Mouse (Mus musculus) midbrain, embryonic 12.5 days (tissue): ENCODE results near the gene Mbd3. TPM values are rescaled to one million over a fixed set of nuclear protein-coding genes. Genes with fewer than 3 reads are reported as not detected.

Experiments
- ATAC-seq: fragments of 200-750 bp; cut with Nextera tagmentation; 2 replicates; pipeline ENCODE4 v1.8.0; 2017; ENCODE audit warnings: low read depth, moderate TSS enrichment, moderate library complexity; ENCODE audit not compliant: low FRiP score
- H3K27ac ChIP-seq: fragments of 300-500 bp; sonication (generic); replicated peaks from 2 replicates; pipeline ENCODE4 v1.5.1; 2016; ENCODE audit warnings: mild to moderate bottlenecking
- H3K27me3 ChIP-seq: fragments of 300-500 bp; sonication (generic); 2 replicates; pipeline ENCODE4 v1.6.1; 2016; ENCODE audit warnings: mild to moderate bottlenecking
- H3K36me3 ChIP-seq: fragments of 300-500 bp; sonication (generic); 2 replicates; pipeline ENCODE4 v1.6.1; 2016
- H3K4me1 ChIP-seq: fragments of 300-500 bp; sonication (generic); 2 replicates; pipeline ENCODE4 v1.6.1; 2016
- H3K4me2 ChIP-seq: fragments of 300-500 bp; sonication (generic); replicated peaks from 2 replicates; pipeline ENCODE4 v1.6.1; 2016; ENCODE audit warnings: mild to moderate bottlenecking, moderate library complexity
- H3K4me3 ChIP-seq: fragments of 300-500 bp; sonication (generic); 2 replicates; pipeline ENCODE4 v1.5.1; 2016; ENCODE audit warnings: mild to moderate bottlenecking
- H3K9ac ChIP-seq: fragments of 300-500 bp; sonication (generic); replicated peaks from 2 replicates; pipeline ENCODE4 v1.6.1; 2016; ENCODE audit warnings: mild to moderate bottlenecking, moderate library complexity
- H3K9me3 ChIP-seq: fragments of 300-500 bp; sonication (generic); 2 replicates; pipeline ENCODE4 v1.6.1; 2016; ENCODE audit warnings: mild to moderate bottlenecking
- WGBS: fragments of 180-500 bp; shearing (Covaris S2); methylation state at CpG from one replicate; pipeline ENCODE4 v1.1.7; 2016; 5-methylcytosine and 5-hydroxymethylcytosine counted together
- polyA plus RNA-seq: library from polyadenylated mRNA; unstranded; fragments of >200 nt; fragmentation: Nextera tagmentation; extraction: Ambion mirVana; gene quantifications from 2 replicates; pipeline ENCODE4 v1.2.1, GENCODE M21; 2016

Mbd3 gene
- polyA plus RNA-seq, 1 experiment from 2014 or later = 314 TPM

- H3K9ac ChIP-seq = no peak overlapping the region
- H3K4me1 ChIP-seq = peaks cover 15% of the 10 kb centered on the region
- H3K9me3 ChIP-seq = no peaks in the 10 kb centered on the region
- no peak for ATAC-seq
- H3K36me3 ChIP-seq = peaks cover 15% of the 10 kb centered on the region
- WGBS = 3% methylated on average over 7 of the region's 7 CpGs
- no peak overlapping the region for H3K4me2 ChIP-seq
- H3K27me3 ChIP-seq = peaks cover 10% of the 10 kb centered on the region
- no peak overlapping the region for H3K4me3 ChIP-seq
- no peak overlapping the region for H3K27ac ChIP-seq
Observed at GRCm38 (mm10) chr10:80376160-80376559, 23.2 kb downstream of the Mbd3 start.

- Histone ChIP-seq H3K4me3 (no peak overlapping the region), H3K4me1 (peaks cover 9% of the 10 kb centered on the region; the same call in 1 of the 2 replicates), H3K27me3 (peaks cover 10% of the 10 kb centered on the region), H3K36me3 (no peaks in the 10 kb centered on the region), H3K9ac (no peak overlapping the region), H3K4me2 (no peak overlapping the region), H3K27ac (no peak overlapping the region), H3K9me3 (no peaks in the 10 kb centered on the region)
- WGBS = 18% methylated on average over 6 of the region's 6 CpGs
- ATAC-seq = no peak
Observed at GRCm38 (mm10) chr10:80374063-80374462, 25.3 kb downstream of the Mbd3 start.

GRCm38 (mm10) chr10:80372706-80373105 lies 26.6 kb downstream of the Mbd3 start:
- ATAC-seq = no peak
- Histone ChIP-seq H3K27me3 (peaks cover 10% of the 10 kb centered on the region), H3K9me3 (peaks cover 5% of the 10 kb centered on the region), H3K36me3 (no peaks in the 10 kb centered on the region), H3K4me3 (no peak overlapping the region), H3K4me1 (peaks cover 9% of the 10 kb centered on the region; the same call in 1 of the 2 replicates), H3K4me2 (no peak overlapping the region), H3K9ac (no peak overlapping the region), H3K27ac (no peak overlapping the region)
- WGBS = 84% methylated on average over 6 of the region's 6 CpGs

- 52% methylated on average over 9 of the region's 9 CpGs for WGBS
- ATAC-seq = no peak
- Histone ChIP-seq H3K9ac (0 out of 2 replicates have a peak overlapping the region, but pooled peaks have one; percentile 12), H3K4me2 (peak overlapping the region; percentile 35), H3K4me1 (peaks cover 9% of the 10 kb centered on the region; the same call in 1 of the 2 replicates), H3K27me3 (peaks cover 15% of the 10 kb centered on the region), H3K27ac (peak overlapping the region; percentile 39; the same call in 1 of the 2 replicates), H3K36me3 (no peaks in the 10 kb centered on the region), H3K9me3 (peaks cover 5% of the 10 kb centered on the region), H3K4me3 (0 out of 2 replicates have a peak overlapping the region, but pooled peaks have one; percentile 13)
Observed at GRCm38 (mm10) chr10:80371983-80372382, 27.4 kb downstream of the Mbd3 start.

GRCm38 (mm10) chr10:80371411-80371966 lies 27.9 kb downstream of the Mbd3 start:
- Histone ChIP-seq H3K27ac (peak overlapping the region; percentile 39; the same call in 1 of the 2 replicates), H3K9me3 (peaks cover 5% of the 10 kb centered on the region), H3K4me1 (peaks cover 9% of the 10 kb centered on the region; the same call in 1 of the 2 replicates), H3K27me3 (peaks cover 16% of the 10 kb centered on the region), H3K4me2 (peak overlapping the region; percentile 35), H3K36me3 (no peaks in the 10 kb centered on the region), H3K4me3 (0 out of 2 replicates have a peak overlapping the region, but pooled peaks have one; percentile 13), H3K9ac (0 out of 2 replicates have a peak overlapping the region, but pooled peaks have one; percentile 12)
- 7% methylated on average over 12 of the region's 12 CpGs for WGBS
- ATAC-seq = peak; percentile 81

GRCm38 (mm10) chr10:80369995-80370747 lies 29.2 kb downstream of the Mbd3 start:
- Histone ChIP-seq H3K27ac (no peak overlapping the region), H3K36me3 (no peaks in the 10 kb centered on the region), H3K4me2 (no peak overlapping the region), H3K4me1 (peaks cover 9% of the 10 kb centered on the region; the same call in 1 of the 2 replicates), H3K27me3 (peaks cover 23% of the 10 kb centered on the region), H3K9ac (no peak overlapping the region), H3K4me3 (no peak overlapping the region), H3K9me3 (peaks cover 5% of the 10 kb centered on the region)
- ATAC-seq = no peak
- 83% methylated on average over 21 of the region's 21 CpGs for WGBS

GRCm38 (mm10) chr10:80368392-80368791 lies 31.0 kb downstream of the Mbd3 start:
- no peak overlapping the region for H3K4me3 ChIP-seq
- peaks cover 5% of the 10 kb centered on the region for H3K9me3 ChIP-seq
- peaks cover 40% of the 10 kb centered on the region for H3K27me3 ChIP-seq
- peaks cover 16% of the 10 kb centered on the region for H3K4me1 ChIP-seq
- H3K27ac ChIP-seq = no peak overlapping the region
- H3K9ac ChIP-seq = no peak overlapping the region
- H3K4me2 ChIP-seq = no peak overlapping the region
- 84% methylated on average over 6 of the region's 6 CpGs for WGBS
- no peaks in the 10 kb centered on the region for H3K36me3 ChIP-seq
- ATAC-seq = no peak

GRCm38 (mm10) chr10:80367954-80368353 lies 31.4 kb downstream of the Mbd3 start:
- Histone ChIP-seq H3K9me3 (peaks cover 5% of the 10 kb centered on the region), H3K36me3 (no peaks in the 10 kb centered on the region), H3K27ac (no peak overlapping the region), H3K4me3 (no peak overlapping the region), H3K27me3 (peaks cover 42% of the 10 kb centered on the region), H3K9ac (no peak overlapping the region), H3K4me1 (peaks cover 16% of the 10 kb centered on the region), H3K4me2 (no peak overlapping the region)
- 67% methylated on average over 5 of the region's 5 CpGs for WGBS
- no peak for ATAC-seq

GRCm38 (mm10) chr10:80365736-80366135 lies 33.6 kb downstream of the Mbd3 start:
- peaks cover 6% of the 10 kb centered on the region for H3K4me1 ChIP-seq
- H3K27me3 ChIP-seq = peaks cover 51% of the 10 kb centered on the region
- no peak overlapping the region for H3K4me2 ChIP-seq

GRCm38 (mm10) chr10:80363734-80364133 lies 35.6 kb downstream of the Mbd3 start:
- no peak overlapping the region for H3K4me2 ChIP-seq
- no peak overlapping the region for H3K4me3 ChIP-seq
- peaks cover 5% of the 10 kb centered on the region for H3K9me3 ChIP-seq
- H3K9ac ChIP-seq = no peak overlapping the region
- H3K27ac ChIP-seq = no peak overlapping the region
- H3K36me3 ChIP-seq = no peaks in the 10 kb centered on the region
- H3K27me3 ChIP-seq = peaks cover 71% of the 10 kb centered on the region
- no peak for ATAC-seq
- WGBS = 33% methylated on average over 6 of the region's 6 CpGs
- peaks cover 6% of the 10 kb centered on the region for H3K4me1 ChIP-seq

More at GRCm38 (mm10) chr10:80365736-80366135, 33.6 kb downstream of the Mbd3 start:
- H3K4me3 ChIP-seq = no peak overlapping the region
- H3K36me3 ChIP-seq = no peaks in the 10 kb centered on the region
- peaks cover 5% of the 10 kb centered on the region for H3K9me3 ChIP-seq
- no peak for ATAC-seq
- WGBS = 72% methylated on average over 6 of the region's 6 CpGs
- no peak overlapping the region for H3K27ac ChIP-seq
- no peak overlapping the region for H3K9ac ChIP-seq

GRCm38 (mm10) chr10:80357994-80358639 lies 41.2 kb downstream of the Mbd3 start:
- Histone ChIP-seq H3K9ac (no peak overlapping the region; the same call in 1 of the 2 replicates), H3K27me3 (peaks cover 97% of the 10 kb centered on the region), H3K4me2 (peak overlapping the region; percentile 34), H3K4me1 (peaks cover 17% of the 10 kb centered on the region), H3K36me3 (no peaks in the 10 kb centered on the region), H3K27ac (no peak overlapping the region), H3K9me3 (no peaks in the 10 kb centered on the region), H3K4me3 (0 out of 2 replicates have a peak overlapping the region, but pooled peaks have one; percentile 7)
- 7% methylated on average over 31 of the region's 31 CpGs for WGBS
- ATAC-seq = 0 out of 2 replicates have a peak, but pooled peaks have one; percentile 30

GRCm38 (mm10) chr10:80357336-80357735 lies 42.0 kb downstream of the Mbd3 start:
- H3K9ac ChIP-seq = no peak overlapping the region
- H3K27me3 ChIP-seq = peaks cover 97% of the 10 kb centered on the region
- no peaks in the 10 kb centered on the region for H3K36me3 ChIP-seq
- H3K9me3 ChIP-seq = no peaks in the 10 kb centered on the region
- no peak overlapping the region for H3K27ac ChIP-seq
- WGBS = 30% methylated on average over 7 of the region's 7 CpGs
- H3K4me3 ChIP-seq = no peak overlapping the region
- ATAC-seq = no peak
- peaks cover 17% of the 10 kb centered on the region for H3K4me1 ChIP-seq
- H3K4me2 ChIP-seq = no peak overlapping the region
